Mouse (Mus musculus) MN1 (cell line): Measurements from ENCODE around the gene Adam15.

ENCODE experiments used
- DNase-seq: peaks from one replicate; pipeline ENCODE4 v3.0.0-alpha.2; 2016; ENCODE audit warnings: low spot score

Adam15 gene

DNA sequence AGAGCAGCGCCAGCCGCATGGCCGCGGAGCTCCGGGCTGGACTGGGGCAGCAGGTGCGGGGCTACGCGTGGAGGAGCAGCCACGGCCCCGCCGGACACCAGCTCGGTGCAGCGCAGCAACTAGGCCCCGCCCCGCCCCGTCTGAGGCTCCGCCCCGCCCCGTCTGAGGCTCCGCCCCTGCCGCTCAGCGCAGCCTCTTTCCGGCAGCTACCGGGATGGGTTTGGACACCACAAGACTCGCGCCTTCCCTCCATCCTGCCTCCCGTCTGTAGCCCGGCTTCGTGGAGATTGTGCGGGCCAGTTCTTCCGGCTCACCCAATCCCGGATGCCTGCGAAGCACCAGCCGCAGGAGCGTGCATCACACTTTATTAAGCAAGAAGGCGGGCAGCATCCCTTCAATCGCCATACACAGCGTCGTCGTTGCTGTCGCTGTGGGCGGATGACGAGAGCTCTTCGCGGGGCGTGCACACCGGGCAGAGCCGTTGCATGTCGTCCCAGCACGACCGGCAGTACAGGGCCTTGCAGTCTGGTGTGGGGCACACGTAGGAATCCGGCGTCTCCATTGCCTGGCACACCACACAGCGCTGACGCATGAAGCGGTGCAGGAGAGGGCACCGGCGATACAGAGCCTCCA is at the start of gene Adam15:
TSS of gene Adam15 (minus strand) at position 128 of the 633 bp plus-strand sequence.
- DNase-seq, result peak; percentile 95

DNA sequence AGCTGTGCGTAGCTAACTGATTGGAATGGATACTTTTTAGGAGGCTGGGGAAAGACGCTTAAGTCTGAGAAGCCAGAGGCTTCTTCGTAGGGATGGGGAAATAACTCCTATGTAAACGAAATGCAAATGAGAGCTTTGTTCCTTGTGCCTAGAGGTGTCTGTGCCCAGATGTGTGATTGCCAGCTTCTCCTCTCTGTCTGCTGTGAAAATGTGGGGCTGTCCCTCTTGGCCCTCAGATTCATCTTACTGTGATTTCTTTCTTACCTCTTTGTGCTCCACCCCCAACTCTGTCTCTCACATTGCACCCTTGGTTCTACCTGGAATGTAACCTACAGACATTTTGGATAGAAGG is 46.8 kb upstream of the Adam15 start:
- DNase-seq, result no peak

DNA sequence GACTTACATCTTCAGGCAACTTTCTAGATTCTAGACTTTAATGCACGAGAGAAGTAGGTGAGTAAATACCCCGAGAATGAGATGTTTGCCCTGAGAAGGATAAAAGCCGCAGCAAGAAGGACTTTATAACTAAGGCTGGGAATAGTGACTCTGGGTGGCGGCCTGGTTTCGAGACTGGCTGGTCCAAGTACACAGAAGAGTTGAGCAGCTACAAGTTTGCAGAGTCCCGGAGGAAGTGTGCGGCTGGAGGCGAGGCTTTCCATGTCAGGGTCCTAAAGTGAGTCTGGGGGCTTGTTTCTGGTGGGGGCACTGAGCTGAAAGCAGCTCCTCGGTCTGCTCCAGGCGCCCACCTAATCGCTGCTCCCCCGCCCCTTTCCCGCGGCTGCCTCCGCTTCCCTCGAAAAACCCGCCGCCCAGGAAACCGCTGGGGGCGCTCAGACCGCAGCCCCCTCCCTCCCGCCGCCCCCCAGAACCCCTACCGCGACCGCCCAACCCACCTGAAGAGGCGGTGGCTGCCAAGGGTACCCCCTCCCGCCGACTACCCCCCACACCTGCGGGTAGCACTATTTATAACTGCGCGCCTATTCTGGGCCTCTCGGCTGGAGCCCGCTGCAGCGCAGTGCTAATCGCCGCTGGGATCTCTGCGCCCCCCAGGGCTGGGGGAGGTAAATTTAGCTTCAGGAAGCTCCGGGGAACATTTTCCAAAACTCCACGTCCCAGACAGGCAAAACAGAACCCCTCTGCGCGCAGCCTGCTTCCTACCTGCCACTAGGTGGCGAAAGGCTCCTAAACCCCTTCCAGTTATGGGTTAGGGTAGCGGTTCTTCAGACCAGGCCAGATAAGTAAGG is 46.2 kb upstream of the Adam15 start:
- DNase-seq, result peak; percentile 87

DNA sequence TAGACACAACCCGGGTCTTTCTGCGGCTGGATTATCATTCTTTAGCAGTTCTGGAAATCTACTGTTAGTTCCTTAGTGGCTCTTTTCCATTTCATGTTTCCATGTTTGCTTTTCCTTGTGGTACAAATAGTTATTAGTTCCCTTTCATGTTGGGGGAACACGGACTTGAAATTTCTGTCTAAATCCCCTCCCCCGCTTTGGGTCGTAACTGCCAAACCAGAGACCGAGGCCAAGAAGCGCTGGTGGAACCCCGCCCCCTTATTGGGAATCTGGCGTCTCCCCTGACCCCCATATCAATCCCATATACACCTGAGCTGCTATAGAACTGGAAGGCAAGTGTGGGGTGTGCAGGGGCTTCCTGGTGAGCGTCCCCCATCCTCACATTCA is 45.6 kb upstream of the Adam15 start:
- DNase-seq, result peak; percentile 37

DNA sequence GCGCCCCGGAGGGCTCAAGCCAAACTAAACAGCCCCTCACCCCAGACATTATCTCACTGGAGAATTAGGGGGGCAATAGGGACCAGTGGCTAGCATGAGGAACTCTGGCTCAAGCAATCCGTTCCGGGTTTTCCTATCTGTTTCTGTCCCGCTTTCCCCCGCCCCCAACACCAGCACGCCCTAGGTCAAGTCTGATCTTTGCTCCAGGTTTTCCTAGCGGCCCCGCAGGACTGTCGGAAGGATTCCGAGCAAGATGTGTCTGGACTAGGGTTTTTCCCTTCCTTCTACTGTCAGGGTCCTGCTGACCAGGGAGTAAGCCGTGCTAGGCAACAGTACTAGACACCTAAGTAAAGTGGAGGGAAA is 45.1 kb upstream of the Adam15 start:
- DNase-seq, result peak; percentile 89

DNA sequence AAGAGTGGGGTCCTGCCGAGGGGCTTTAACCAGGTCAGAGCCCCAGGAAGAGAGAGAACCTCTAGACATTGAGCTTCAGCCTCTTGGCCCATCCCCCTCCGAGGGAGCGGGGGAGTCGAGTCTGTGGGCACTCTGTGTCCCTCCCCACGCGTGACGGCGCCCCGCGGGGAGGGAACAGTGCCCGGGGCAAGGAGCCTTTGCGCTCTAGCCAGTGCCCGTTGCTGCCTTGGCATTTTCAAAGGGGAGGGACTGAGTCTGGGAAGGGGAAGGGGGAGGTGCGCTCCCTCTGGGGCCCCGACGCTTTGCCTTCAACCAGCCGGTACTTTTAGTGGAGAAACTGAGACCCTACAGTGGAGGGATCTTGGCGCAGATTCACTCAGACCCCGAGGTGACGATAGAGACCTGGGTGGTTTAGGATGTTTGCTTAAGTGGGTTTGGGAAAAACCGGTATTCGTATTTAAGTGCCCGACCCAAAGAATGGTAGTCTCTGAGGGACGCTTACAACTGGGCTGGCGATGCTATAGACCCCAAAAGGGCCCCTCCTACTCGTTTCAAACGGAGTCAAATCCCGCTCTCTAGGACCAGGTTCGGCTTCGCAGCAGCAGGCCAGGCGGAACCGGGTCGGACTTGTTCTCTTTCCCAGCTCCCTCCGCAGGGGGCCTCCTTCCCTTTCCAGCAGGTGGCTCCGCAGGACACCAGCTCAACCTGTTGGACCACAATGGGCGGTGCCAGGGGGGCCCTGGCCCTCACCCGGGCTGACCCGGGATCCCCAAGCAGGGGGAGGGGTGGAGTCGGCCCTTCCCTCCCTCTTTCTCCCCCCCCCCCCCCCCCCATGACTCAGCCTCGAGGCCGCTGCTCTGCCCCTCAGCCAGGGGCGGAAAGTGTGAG is 44.5 kb upstream of the Adam15 start, which contains the start of gene Zbtb7b:
TSS of gene Zbtb7b (minus strand) at position 771 of the 888 bp plus-strand sequence.
- DNase-seq, result peak; percentile 85

DNA sequence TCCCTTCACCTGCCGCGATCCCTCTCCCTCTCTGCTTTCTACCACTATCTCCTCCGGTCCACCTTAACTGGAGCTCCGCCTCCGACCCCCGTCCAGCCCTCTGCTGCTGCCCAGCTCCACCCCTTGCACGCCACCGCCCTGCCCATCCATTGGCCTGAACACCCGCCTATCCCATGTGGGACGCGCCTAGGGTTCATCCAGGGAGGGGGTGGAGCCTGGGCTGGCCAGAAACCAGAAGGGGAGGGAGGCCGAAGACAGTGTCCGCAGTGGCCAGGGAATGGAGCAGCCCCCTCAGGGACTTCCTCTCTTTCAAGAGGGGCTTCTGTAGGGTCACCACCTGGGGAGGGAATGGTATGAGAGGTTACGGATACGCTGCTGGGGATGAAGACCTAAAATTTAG is 43.8 kb upstream of the Adam15 start:
- peak; percentile 98 for DNase-seq

DNA sequence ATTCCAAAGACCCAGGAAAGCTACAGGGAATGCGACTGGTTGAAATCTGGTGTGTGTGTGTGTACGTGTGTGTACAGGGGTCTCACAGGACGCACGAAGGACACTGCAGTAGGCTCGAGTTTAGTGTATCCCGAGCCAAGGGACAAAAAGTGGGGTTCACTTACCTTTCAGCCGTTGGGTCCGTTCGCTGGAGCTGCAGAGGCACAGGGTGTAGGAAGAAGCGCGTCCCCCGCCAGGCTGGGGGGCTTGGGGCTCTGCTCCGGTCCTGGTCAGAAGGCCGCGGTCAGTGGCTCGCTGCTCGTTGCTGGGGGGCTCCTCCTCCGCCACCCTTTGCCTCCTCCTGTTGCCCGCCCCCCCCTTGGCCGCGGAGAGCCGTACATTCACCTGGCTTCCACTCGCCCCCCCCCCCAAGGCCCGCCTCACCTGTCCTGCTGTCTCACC is 43.1 kb upstream of the Adam15 start:
- peak; percentile 43 for DNase-seq

DNA sequence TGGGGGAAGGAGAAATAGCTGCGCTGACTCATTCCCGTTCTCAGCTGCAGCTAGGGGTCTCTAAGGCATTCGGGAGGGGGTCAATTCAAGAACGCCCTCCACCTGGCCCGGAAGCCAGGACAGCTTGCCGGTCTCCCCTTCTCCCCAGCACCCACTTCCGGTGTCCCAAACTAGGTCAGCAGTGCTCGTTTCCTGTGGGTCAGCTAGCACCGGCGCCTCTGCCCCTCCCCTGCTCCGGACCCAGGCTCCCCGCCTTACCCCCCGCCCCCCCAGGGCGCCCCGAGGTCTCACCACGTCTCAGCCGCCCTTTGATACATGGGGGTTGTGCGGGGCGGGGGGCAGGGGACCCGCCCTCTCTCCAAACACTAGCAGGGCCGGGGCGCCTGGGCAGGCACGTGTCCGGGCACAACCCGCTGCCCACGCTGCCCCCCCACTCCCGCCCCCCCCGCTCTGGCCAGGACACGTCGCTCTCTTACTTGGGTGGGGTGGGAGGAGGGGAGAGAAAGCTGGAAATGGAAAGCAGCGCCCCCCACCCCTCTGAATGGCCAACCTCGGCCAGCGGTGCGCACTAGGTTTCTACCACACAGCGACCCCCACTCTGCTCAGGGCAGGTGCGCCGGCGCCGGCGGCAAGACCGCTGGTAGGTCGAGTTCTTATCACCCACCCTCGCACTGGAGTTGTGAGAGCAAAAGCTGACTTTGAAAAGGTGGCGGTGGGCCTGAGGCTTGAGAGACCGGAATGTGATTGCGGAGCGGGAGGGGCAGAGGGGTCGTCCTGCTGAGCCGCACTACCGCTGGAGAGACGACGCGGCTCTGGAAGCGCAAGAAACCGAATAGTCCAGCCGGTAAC is 42.1 kb upstream of the Adam15 start:
- DNase-seq, result peak; percentile 74

DNA sequence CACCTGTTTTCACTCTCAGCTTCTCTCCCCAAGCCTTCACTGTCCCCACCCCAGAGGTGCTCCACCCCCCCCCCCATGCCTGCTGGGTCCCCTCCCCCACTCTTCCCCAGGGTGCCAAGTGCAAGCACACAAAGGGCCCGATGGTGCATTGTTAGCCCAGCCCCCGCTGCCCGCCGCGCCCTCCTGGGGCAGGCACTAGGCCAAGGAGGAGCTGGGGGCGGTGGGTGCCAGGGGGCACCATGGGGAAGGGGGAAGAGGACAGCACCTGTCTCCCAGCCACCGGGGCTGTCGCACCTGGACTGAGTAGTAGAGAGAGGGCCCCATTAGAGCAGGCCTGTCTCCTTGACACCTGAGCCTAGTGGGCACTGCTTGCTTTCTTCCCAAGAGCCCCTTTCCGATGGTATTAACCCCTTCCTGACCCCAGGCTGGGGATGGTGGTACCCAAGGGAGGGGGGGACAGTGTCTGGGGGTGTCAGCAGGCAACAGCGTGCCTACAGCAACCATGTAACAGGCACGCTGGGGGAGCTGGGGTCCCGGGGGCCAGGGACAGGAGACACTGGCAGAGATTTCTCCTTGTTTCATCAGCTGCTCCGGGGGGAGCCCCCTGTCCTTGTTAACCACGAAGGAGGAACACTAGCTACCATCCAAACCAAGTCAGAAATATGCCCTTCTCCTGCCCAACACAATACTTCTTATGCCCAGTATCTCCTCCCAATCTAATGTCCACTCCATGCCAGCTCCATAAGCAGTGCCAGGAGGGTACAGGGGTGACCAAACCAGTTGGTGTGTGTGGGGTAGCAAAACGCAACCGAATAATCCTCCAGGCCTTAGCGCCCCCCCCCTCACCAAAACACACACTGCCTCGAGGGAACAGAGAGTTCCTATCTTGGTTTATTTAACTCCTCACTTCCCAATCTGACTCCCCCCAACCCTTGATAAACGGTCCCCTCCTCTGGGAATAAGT is 41.2 kb upstream of the Adam15 start:
- peak; percentile 63 for DNase-seq

DNA sequence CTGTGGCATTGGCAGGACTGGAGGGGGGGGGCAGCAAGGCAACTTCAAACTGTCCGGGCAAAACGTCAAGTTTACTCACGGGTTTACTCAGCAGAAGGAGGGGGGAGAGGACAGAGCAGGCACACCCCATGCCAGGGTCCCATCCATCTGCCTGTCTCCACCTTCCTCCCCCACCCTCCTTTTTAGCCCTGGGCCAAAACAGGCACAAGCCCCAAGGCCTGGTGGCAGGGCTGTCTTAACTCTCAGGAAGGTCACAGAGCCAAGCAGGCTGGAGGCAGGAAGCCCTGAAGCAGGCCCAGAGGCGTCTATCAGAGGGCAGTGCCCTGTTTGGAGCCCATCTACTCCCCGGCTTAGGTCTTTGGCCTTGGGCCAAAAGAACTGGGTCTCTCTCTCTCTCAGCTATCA is 40.3 kb upstream of the Adam15 start:
- DNase-seq, result peak; percentile 76

DNA sequence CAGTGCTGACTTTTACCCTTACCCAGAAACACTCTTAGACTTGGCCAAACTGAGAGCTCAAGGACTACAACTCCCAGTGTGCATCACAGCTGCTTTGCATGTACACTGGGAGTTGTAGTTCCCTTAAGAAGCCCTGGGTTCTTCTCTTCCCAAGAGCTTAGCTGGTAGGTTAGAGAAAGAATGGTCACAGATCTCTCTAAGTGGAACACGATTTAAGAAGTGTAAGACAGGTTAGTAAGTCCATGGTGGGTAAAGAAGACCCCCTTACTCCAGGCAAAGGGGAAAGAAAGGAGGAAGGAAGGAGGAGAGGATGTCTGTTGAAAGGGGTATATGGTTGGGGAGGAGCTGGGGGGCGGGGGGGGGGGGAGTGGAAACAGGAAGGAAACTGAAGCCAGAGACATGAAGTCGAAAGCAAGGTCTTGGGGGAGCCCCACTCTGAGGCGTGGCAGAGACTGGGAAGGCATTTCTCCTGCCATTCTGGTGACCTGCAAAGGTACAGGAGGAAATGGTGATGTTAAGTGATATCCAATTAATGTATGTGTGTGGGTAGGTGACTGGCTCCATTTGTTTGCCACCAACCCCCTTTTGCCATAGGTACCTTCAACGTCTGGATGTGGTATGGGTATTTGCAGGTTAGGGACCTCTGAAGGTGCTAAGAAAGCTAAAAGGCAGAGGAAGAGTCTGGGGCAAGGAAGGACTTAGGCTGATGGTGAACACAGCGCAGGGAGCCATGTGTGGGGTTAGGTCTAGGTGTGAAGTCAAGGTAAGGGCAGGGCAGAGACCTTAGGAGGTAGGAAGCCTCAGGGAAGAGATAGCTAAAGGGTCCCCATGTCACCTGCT is 39.3 kb upstream of the Adam15 start:
- peak; percentile 63 for DNase-seq

DNA sequence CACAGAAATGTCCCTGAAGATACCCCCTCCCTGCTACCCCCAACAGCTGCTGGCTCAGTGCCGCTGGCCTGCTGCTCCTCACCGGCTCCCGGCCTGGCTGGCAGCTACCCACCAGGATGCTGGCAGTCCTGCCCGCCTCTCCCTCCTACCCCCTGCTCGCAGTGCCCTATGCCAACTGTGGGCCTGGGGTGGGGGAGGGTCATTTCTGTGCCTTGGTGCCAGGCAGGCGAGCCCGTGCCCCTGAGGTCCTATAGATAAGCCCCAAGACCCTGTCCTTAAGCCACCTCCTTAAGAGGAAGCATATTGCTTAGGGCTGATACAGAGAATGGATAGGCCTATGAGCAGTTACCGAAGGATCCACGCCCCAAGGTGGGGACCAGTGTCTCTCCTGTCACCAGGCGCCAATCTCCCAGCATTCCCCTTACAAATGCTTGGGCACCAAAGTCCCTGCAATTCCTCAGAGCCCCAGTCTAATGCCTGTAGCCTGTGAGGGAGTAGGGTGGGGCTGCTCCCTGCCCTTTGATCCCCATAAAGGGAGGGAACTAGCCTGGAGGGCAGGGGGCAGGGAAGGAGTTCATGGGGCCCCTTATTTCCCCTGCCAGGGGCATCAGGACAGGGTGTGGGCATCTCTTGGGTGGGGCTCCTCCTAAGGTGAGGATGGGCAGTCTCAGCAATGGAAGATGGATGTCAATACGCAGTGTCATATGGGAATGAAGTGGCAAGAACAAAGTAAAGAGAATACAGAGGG is 38.5 kb upstream of the Adam15 start:
- peak; percentile 66 for DNase-seq

DNA sequence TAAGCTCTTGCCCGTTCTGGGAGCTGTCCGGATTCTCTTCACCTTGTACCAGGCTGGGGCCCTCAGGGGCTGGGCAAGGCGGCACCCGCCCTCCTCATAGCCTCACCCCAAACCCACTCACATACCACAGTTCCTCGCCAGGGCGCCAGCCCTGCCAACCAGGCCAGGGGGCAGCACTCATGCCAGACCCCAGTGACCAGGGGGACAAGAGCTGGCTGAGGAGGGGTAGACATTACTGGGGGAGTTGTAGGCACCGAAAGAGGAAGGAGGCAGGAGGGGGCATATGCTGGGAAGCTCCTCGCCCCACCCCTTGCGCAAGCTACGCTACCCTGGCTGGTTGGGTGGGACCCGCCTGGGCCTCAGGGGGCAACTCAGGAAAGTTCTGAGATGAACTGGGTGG is 37.8 kb upstream of the Adam15 start:
- DNase-seq, result no peak

DNA sequence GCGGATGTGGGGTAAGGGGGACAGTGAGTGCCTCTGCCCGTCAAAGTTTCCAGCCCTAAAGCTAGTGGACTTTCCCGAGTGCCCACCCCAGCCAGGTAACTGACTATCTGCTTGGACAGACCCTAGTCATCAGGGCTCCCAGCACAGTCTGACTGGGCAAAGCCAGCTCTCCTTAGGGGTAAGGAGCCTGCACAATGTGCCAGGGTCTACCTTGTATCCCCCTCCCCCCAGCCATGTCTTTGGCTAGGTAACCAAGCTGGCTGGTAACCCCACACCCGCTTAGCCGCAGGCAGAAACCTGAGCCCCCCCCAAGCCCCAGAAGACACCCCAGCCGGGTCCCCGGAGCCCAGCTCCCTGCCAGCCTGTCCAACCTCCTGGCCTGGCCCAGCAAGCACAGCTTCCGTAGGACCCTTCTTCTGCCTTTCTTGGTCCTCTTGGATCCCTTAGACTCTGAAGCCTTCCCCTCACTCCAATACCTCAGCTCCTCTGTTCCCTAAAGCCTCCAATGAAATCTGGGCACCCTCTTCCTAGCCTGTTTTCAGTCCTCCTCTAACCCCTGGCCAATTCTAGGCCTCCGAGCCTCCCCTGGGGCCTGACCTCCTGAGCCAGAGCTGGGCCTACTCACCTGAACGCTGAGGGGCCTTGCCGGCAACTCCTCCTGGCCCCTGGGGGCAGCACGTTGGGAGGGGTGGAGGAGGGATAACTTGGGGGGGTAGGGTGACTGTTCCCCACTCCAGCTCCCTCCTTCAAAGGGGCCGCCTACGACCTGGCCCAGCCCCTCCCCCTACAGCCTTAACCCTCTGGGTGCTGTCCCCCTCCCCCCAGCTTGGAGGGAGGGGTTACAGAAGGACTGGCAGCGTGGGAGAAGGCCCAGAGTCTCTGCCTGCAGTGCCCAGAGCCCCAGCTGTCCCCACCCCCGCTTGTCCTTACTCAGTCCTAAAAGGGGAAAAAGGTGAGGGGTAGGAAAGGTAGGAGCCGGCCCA is 36.9 kb upstream of the Adam15 start:
- DNase-seq, result no peak

DNA sequence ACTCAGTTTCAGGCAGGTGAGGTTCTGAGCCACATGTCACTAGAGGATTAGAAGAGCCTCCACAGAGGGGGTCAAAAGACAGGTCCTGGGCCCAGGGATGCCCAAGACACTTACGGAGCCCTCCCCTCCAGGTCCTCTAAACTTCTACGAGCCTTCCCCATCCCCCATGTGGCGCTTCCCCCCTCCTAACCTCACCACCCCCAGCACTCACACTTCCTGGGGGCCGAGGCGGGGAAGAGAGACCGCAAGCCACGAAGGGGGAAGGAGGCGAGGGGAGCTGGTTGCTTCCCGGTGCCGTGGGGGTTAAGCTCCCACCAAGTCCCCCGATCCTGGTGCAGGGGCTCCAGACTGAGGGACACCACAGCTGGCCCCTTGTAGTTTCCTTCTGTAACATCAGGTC is 35.7 kb upstream of the Adam15 start:
- no peak for DNase-seq

DNA sequence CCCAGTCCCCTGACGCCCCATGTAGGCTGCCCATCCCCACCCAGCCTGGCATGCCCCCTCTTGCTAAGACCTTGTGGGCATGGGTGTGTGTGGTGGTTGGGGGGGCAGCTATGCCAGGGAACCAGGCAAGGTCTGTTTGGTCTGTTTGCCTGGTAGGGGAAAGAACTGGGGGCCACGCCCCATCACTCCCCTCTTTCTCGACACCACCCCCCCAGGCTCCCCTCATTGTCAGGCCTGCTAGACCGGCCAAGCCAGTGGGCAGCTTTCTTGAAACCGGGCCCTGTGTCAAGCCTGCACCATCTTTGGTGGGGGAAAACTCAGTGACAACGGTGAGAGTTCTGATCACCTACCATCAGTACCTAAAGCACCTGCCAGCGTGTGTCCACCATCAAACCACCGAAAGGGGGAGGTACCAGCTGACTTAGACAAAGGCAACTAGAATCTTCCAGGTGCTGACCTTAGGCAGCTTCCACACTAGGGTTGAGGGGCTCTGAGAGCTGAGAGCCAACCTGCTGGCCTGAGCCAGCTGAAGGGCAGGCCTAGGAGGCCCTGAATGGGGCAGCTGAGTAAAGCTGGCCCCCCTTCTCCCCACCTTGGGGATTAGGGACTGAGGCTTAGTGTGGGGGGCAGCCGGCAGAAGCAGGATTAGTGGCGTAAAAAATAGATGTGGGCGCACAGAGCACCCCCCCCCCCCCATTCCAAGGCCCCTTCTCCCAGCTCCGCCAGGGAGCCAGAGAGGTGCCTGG is 34.7 kb upstream of the Adam15 start:
- DNase-seq, result no peak
